Mouse (Mus musculus) cerebellum, adult 2 months (tissue): ENCODE measurements at regions not wholly inside any gene's neighbourhood (a gene's known extent, or its start where the extent isn't known, plus 50 kb on each side); places are given as distances from the start of the nearest gene placed in this dataset.

Experiments used
- CTCF ChIP-seq: fragments of 200-500 bp; IDR thresholded peaks from 2 replicates; pipeline ENCODE4 v1.5.1; 2011; ENCODE audit warnings: low read depth, mild to moderate bottlenecking, control low read depth, low read length, moderate library complexity, borderline replicate concordance; ENCODE audit not compliant: insufficient read depth
- POLR2A ChIP-seq: fragments of 200-500 bp; IDR thresholded peaks from 2 replicates; pipeline ENCODE4 v1.6.1; 2011; ENCODE audit warnings: low read length, control low read depth, borderline replicate concordance; ENCODE audit not compliant: insufficient read depth

DNA sequence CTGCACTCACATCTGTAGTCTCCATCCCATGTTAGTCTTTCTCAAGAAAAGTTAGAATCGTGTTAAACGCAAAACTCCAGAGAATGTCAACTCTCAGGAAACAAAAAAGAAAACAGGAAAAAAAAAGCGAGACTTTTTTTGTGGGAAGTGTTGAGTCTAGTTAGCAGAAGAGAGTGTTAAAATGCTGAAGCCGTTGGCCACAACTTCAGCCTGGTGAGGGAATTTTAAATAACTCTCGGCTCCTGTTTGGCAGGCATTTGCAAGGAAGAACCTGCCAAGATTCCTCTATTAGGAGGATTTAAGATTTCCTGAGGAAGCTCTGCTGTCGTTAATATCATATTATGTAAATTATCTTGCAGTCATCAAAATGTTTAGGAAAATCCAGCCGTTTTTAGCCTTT is 224.9 kb upstream of the Fam98a start:
- TF ChIP-seq CTCF: no peak
- TF ChIP-seq POLR2A: no peak
